Mouse (Mus musculus) splenic B cell, adult 2 months (primary cell): ENCODE measurements at regions not wholly inside any gene's neighbourhood (a gene's known extent, or its start where the extent isn't known, plus 50 kb on each side); places are given as distances from the start of the nearest gene placed in this dataset.

Source experiments
- DNase-seq: peaks from one replicate; pipeline ENCODE4 v3.0.0-alpha.2; 2011; ENCODE audit warnings: low read depth, low spot score
- H3K27me3 ChIP-seq: 2 replicates; pipeline ENCODE4 v1.6.1; 2012; ENCODE audit warnings: mild to moderate bottlenecking, low read length, moderate library complexity, mixed read lengths; ENCODE audit not compliant: control insufficient read depth, poor library complexity, insufficient read depth, severe bottlenecking
- H3K36me3 ChIP-seq: 2 replicates; pipeline ENCODE4 v1.6.1; 2012; ENCODE audit warnings: mild to moderate bottlenecking, low read length, moderate library complexity, mixed read lengths; ENCODE audit not compliant: control insufficient read depth, poor library complexity, insufficient read depth, severe bottlenecking

DNA sequence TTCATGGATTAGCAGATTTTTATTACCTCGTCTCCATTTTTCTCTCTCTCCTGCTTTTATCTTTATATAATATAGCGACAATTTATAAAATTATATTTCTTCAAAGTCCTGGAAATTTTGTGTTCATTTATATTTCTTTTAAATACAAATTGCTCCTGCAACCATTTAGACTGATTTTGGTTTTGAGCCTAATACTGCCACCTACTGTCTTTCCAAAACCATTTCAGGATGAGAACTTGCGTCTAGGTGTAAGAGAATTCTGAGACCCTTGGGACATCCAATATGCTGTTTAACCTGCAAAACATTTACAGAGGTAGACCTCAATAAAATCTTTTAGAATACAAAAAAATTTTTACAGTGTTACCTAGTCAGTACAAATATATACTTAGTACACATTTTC lies 158.1 kb downstream of the Gm6377 start:
- peak; percentile 1 for DNase-seq
- Histone ChIP-seq H3K27me3 (no peaks in the 10 kb centered on the region), H3K36me3 (no peaks in the 10 kb centered on the region)

DNA sequence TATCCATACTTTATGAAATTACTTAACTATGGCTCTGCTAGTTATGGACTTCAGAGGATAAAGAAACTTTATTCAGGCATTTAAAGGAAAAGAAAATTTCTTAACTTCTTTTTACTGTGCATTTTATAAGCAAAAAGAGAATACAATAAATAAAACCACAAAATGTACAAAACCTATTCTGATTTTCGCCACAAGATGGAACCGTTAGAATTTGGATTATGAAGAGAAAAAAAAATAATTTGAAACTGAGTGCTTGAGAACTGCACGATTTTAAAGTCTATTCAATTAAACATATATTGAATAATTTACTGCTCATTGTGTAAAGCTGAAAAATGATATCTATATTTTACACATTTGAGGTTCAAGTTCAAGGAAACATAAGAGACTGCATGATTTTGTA lies 196.4 kb downstream of the Gm6377 start:
- no peak for DNase-seq
- Histone ChIP-seq H3K36me3 (no peaks in the 10 kb centered on the region), H3K27me3 (no peaks in the 10 kb centered on the region)

DNA sequence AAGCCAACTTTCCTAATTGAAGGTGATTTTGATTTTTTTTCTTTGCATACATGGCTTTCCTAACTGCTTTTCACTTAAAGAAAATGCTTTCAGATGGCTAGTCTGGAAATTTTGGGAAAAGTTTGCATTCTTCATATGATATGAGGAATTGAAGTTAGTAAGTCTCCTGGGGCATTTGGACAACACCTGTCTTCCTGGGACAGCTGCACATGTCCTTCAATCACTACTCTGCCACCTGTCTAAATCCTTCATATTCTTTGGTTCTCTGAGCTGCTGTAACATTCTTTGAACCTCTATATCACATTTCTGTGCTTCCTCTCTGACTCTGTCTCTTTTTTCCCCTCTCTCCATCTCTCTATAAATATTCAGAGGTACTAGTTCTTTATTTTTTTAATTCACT lies 246.4 kb downstream of the Gm6377 start:
- Histone ChIP-seq H3K36me3 (no peaks in the 10 kb centered on the region), H3K27me3 (no peaks in the 10 kb centered on the region)
- DNase-seq: no peak
